Mouse (Mus musculus) midbrain, postnatal 0 days (tissue): ENCODE measurements around the gene Ubl5. TPM values are rescaled to one million over a fixed set of nuclear protein-coding genes. Genes with fewer than 3 reads are reported as not detected.
"Not testable (repeated sequence)": the region's sequence is repeated elsewhere in the genome, so short reads cannot be mapped to it uniquely, and the experiment has no call there.

Experiments used
- ATAC-seq: fragments of 200-750 bp; cut with Nextera tagmentation; 2 replicates; pipeline ENCODE4 v1.8.0; 2017; ENCODE audit warnings: moderate number of reproducible peaks, mild to moderate bottlenecking, moderate TSS enrichment, moderate library complexity; ENCODE audit not compliant: low FRiP score
- DNase-seq: peaks from one replicate; pipeline ENCODE4 v3.0.0-alpha.2; 2015; ENCODE audit warnings: low spot score
- H3K27ac ChIP-seq: fragments of 300-500 bp; sonication (generic); 2 replicates; pipeline ENCODE4 v1.5.1; 2014; ENCODE audit warnings: low read depth, mild to moderate bottlenecking, low read length, mixed read lengths
- H3K27me3 ChIP-seq: fragments of 300-500 bp; sonication (generic); 2 replicates; pipeline ENCODE4 v1.6.1; 2014; ENCODE audit warnings: low read length, control low read depth, mixed read lengths; ENCODE audit not compliant: insufficient read depth
- H3K36me3 ChIP-seq: fragments of 300-500 bp; sonication (generic); 2 replicates; pipeline ENCODE4 v1.6.1; 2014; ENCODE audit warnings: low read length, control low read depth, mixed read lengths; ENCODE audit not compliant: insufficient read depth
- H3K4me1 ChIP-seq: fragments of 300-500 bp; sonication (generic); 2 replicates; pipeline ENCODE4 v1.6.1; 2014; ENCODE audit warnings: mild to moderate bottlenecking, control low read depth, antibody characterized with exemption, low read length, mixed read lengths; ENCODE audit not compliant: insufficient read depth
- H3K4me2 ChIP-seq: fragments of 300-500 bp; sonication (generic); 2 replicates; pipeline ENCODE4 v1.6.1; 2014; ENCODE audit warnings: low read depth, mild to moderate bottlenecking, low read length, mixed read lengths; ENCODE audit not compliant: poor library complexity, severe bottlenecking
- H3K4me3 ChIP-seq: fragments of 300-500 bp; sonication (generic); 2 replicates; pipeline ENCODE4 v1.5.1; 2014; ENCODE audit warnings: low read depth, mild to moderate bottlenecking, low read length, moderate library complexity
- H3K9ac ChIP-seq: fragments of 300-500 bp; sonication (generic); replicated peaks from 2 replicates; pipeline ENCODE4 v1.6.1; 2014; ENCODE audit warnings: mild to moderate bottlenecking, low read length, moderate library complexity, mixed read lengths; ENCODE audit not compliant: poor library complexity, severe bottlenecking
- H3K9me3 ChIP-seq: fragments of 300-500 bp; sonication (generic); 2 replicates; pipeline ENCODE4 v1.6.1; 2016; ENCODE audit warnings: low read length, control low read depth
- CTCF ChIP-seq: IDR thresholded peaks from 2 replicates; pipeline ENCODE4 v1.5.1; 2016; ENCODE audit warnings: antibody characterized with exemption, mild to moderate bottlenecking
- WGBS: fragments of 180-500 bp; shearing (Covaris S2); extraction: QIAGEN DNeasy Blood & Tissue Kit; methylation state at CpG from one replicate; pipeline ENCODE4 v1.1.7; 2014; 5-methylcytosine and 5-hydroxymethylcytosine counted together
- polyA plus RNA-seq: library from polyadenylated mRNA; unstranded; fragments of >200 nt; fragmentation: Nextera tagmentation; extraction: Ambion mirVana; gene quantifications from 2 replicates; pipeline ENCODE4 v1.2.1, GENCODE M21; 2015
- total RNA-seq: library from RNA; depleted of rRNA; stranded (reverse); fragments of >200 nt; gene quantifications from 2 replicates; pipeline ENCODE4 v1.2.3, GENCODE M21; 2014

Ubl5 gene
- total and polyA plus RNA-seq, 2 experiments from 2014 or later = 253 to 531 TPM

GRCm38 (mm10) chr9:20611976-20612375 is 30.7 kb upstream of the Ubl5 start:
- H3K27ac ChIP-seq = no peak overlapping the region
- H3K9me3 ChIP-seq = no peaks in the 10 kb centered on the region
- no peak for TF ChIP-seq CTCF
- DNase-seq (no peak), ATAC-seq (no peak)
- H3K9ac ChIP-seq = no peak overlapping the region
- WGBS = 82% methylated on average over 5 of the region's 5 CpGs
- no peaks in the 10 kb centered on the region for H3K4me1 ChIP-seq
- no peaks in the 10 kb centered on the region for H3K27me3 ChIP-seq
- H3K36me3 ChIP-seq = no peaks in the 10 kb centered on the region; the same call in 1 of the 2 replicates
- no peak overlapping the region for H3K4me2 ChIP-seq
- no peak overlapping the region for H3K4me3 ChIP-seq

GRCm38 (mm10) chr9:20616685-20617084 is 26.0 kb upstream of the Ubl5 start:
- no peak overlapping the region for H3K9ac ChIP-seq
- ATAC-seq (no peak), DNase-seq (no peak)
- WGBS = 98% methylated on average over 2 of the region's 2 CpGs
- no peak overlapping the region for H3K4me2 ChIP-seq
- no peaks in the 10 kb centered on the region for H3K4me1 ChIP-seq
- H3K4me3 ChIP-seq = no peak overlapping the region
- no peak for TF ChIP-seq CTCF
- H3K36me3 ChIP-seq = peaks cover 9% of the 10 kb centered on the region; the same call in 1 of the 2 replicates
- H3K27ac ChIP-seq = no peak overlapping the region
- H3K9me3 ChIP-seq = no peaks in the 10 kb centered on the region
- H3K27me3 ChIP-seq = no peaks in the 10 kb centered on the region

GRCm38 (mm10) chr9:20631332-20631731 is 11.3 kb upstream of the Ubl5 start:
- Histone ChIP-seq H3K36me3 (no peaks in the 10 kb centered on the region), H3K4me3 (no peak overlapping the region), H3K4me1 (no peaks in the 10 kb centered on the region), H3K27ac (no peak overlapping the region), H3K9me3 (no peaks in the 10 kb centered on the region), H3K27me3 (no peaks in the 10 kb centered on the region), H3K4me2 (no peak overlapping the region), H3K9ac (no peak overlapping the region)
- no peak for TF ChIP-seq CTCF
- 95% methylated on average over 2 of the region's 2 CpGs for WGBS
- ATAC-seq (no peak), DNase-seq (no peak)

- H3K27ac ChIP-seq, H3K9me3 ChIP-seq, DNase-seq, H3K4me2 ChIP-seq, H3K4me3 ChIP-seq, H3K4me1 ChIP-seq, H3K9ac ChIP-seq, H3K27me3 ChIP-seq, ATAC-seq: not testable (repeated sequence)
- WGBS = 93% methylated on average over 8 of the region's 8 CpGs
- peaks cover 18% of the 10 kb centered on the region for H3K36me3 ChIP-seq
These were observed 7.0 kb upstream of the Ubl5 start for GRCm38 (mm10) chr9:20635676-20636075.

- no peak for TF ChIP-seq CTCF
- no peaks in the 10 kb centered on the region for H3K9me3 ChIP-seq
- H3K9ac ChIP-seq = no peak overlapping the region
- H3K27me3 ChIP-seq = no peaks in the 10 kb centered on the region
- H3K36me3 ChIP-seq = peaks cover 18% of the 10 kb centered on the region
- no peak overlapping the region for H3K4me3 ChIP-seq
- ATAC-seq (peak; percentile 56; the same call in 1 of the 2 replicates), DNase-seq (no peak)
- H3K4me2 ChIP-seq = no peak overlapping the region
- H3K4me1 ChIP-seq = peaks cover 4% of the 10 kb centered on the region; the same call in 1 of the 2 replicates
- no peak overlapping the region for H3K27ac ChIP-seq
- 80% methylated on average over 3 of the region's 3 CpGs for WGBS
These were observed 6.4 kb upstream of the Ubl5 start for GRCm38 (mm10) chr9:20636256-20636655.

GRCm38 (mm10) chr9:20636790-20637189 is 5.9 kb upstream of the Ubl5 start:
- Histone ChIP-seq H3K27ac (no peak overlapping the region), H3K9ac (no peak overlapping the region), H3K4me1 (peaks cover 9% of the 10 kb centered on the region; the same call in 1 of the 2 replicates), H3K4me3 (no peak overlapping the region), H3K27me3 (no peaks in the 10 kb centered on the region), H3K4me2 (no peak overlapping the region), H3K36me3 (peaks cover 18% of the 10 kb centered on the region), H3K9me3 (no peaks in the 10 kb centered on the region)
- WGBS = 86% methylated on average over 2 of the region's 2 CpGs
- DNase-seq (no peak), ATAC-seq (no peak)
- TF ChIP-seq CTCF = no peak
